Mouse (Mus musculus) hindbrain, embryonic 16.5 days (tissue): ENCODE measurements at regions not wholly inside any gene's neighbourhood (a gene's known extent, or its start where the extent isn't known, plus 50 kb on each side); places are given as distances from the start of the nearest gene placed in this dataset.
"Not testable (repeated sequence)": the region's sequence is repeated elsewhere in the genome, so short reads cannot be mapped to it uniquely, and the experiment has no call there.

Experiments used
- ATAC-seq: fragments of 200-750 bp; cut with Nextera tagmentation; 2 replicates; pipeline ENCODE4 v1.8.0; 2017; ENCODE audit warnings: moderate TSS enrichment, moderate library complexity
- H3K27ac ChIP-seq: fragments of 300-500 bp; sonication (generic); 2 replicates; pipeline ENCODE4 v1.5.1; 2014; ENCODE audit warnings: low read depth, mild to moderate bottlenecking, control low read depth, low read length, moderate library complexity
- H3K27me3 ChIP-seq: fragments of 300-500 bp; sonication (generic); replicated peaks from 2 replicates; pipeline ENCODE4 v1.6.1; 2014; ENCODE audit warnings: low read length; ENCODE audit not compliant: control insufficient read depth, insufficient read depth
- H3K36me3 ChIP-seq: fragments of 300-500 bp; sonication (generic); 2 replicates; pipeline ENCODE4 v1.6.1; 2014; ENCODE audit warnings: mild to moderate bottlenecking, low read length, moderate library complexity, mixed read lengths; ENCODE audit not compliant: control insufficient read depth, insufficient read depth
- H3K4me1 ChIP-seq: fragments of 300-500 bp; sonication (generic); 2 replicates; pipeline ENCODE4 v1.6.1; 2014; ENCODE audit warnings: low read depth, low read length; ENCODE audit not compliant: control insufficient read depth, insufficient read depth
- H3K4me2 ChIP-seq: fragments of 300-500 bp; sonication (generic); 2 replicates; pipeline ENCODE4 v1.6.1; 2014; ENCODE audit warnings: mild to moderate bottlenecking, low read length, control low read depth, moderate library complexity
- H3K4me3 ChIP-seq: fragments of 300-500 bp; sonication (generic); 2 replicates; pipeline ENCODE4 v1.5.1; 2014; ENCODE audit warnings: mild to moderate bottlenecking, low read length, control low read depth, moderate library complexity
- H3K9ac ChIP-seq: fragments of 300-500 bp; sonication (generic); 2 replicates; pipeline ENCODE4 v1.6.1; 2014; ENCODE audit warnings: low read depth, mild to moderate bottlenecking, control low read depth, low read length, moderate library complexity
- H3K9me3 ChIP-seq: fragments of 300-500 bp; sonication (generic); 2 replicates; pipeline ENCODE4 v1.6.1; 2014; ENCODE audit warnings: mild to moderate bottlenecking, low read length, moderate library complexity; ENCODE audit not compliant: control insufficient read depth
- WGBS: fragments of 180-500 bp; shearing (Covaris S2); extraction: QIAGEN DNeasy Blood & Tissue Kit; methylation state at CpG from one replicate; pipeline ENCODE4 v1.1.7; 2014; 5-methylcytosine and 5-hydroxymethylcytosine counted together

DNA sequence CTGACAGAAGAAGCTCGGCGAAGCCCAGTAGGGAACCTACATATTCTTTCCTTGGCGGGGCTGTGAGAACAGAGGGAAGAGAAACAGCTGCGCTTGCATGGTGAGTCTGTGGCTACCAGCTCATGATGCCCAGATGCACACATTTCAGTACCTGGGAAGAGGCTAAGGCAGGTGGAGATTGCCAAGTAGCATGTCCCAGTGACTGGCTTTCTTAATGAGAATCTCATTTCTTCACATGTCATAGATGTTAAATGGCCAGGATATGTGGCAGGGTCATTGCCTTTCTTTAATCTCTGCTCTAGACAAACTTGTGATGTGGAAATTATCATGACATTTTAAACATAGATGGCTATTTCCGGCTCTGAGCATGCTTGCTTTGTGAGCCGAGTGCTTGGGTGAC, 109.5 kb upstream of the Tns3 start:
- H3K36me3 ChIP-seq: no peaks in the 10 kb centered on the region
- H3K4me1 ChIP-seq: no peaks in the 10 kb centered on the region
- 73% methylated on average over 6 of the region's 6 CpGs for WGBS
- no peak overlapping the region for H3K4me3 ChIP-seq
- H3K27ac ChIP-seq: no peak overlapping the region
- H3K4me2 ChIP-seq: no peak overlapping the region
- no peak for ATAC-seq
- H3K27me3 ChIP-seq: no peaks in the 10 kb centered on the region
- no peaks in the 10 kb centered on the region for H3K9me3 ChIP-seq
- H3K9ac ChIP-seq: no peak overlapping the region

GRCm38 (mm10) chr11:8773260-8773659, 108.9 kb upstream of the Tns3 start:
- H3K27ac ChIP-seq: no peak overlapping the region
- H3K4me3 ChIP-seq: no peak overlapping the region
- H3K36me3 ChIP-seq: no peaks in the 10 kb centered on the region
- no peaks in the 10 kb centered on the region for H3K4me1 ChIP-seq
- WGBS: 86% methylated on average over 11 of the region's 11 CpGs
- H3K4me2 ChIP-seq: no peak overlapping the region
- ATAC-seq: no peak
- H3K9ac ChIP-seq: no peak overlapping the region
- H3K9me3 ChIP-seq: no peaks in the 10 kb centered on the region
- H3K27me3 ChIP-seq: no peaks in the 10 kb centered on the region

DNA sequence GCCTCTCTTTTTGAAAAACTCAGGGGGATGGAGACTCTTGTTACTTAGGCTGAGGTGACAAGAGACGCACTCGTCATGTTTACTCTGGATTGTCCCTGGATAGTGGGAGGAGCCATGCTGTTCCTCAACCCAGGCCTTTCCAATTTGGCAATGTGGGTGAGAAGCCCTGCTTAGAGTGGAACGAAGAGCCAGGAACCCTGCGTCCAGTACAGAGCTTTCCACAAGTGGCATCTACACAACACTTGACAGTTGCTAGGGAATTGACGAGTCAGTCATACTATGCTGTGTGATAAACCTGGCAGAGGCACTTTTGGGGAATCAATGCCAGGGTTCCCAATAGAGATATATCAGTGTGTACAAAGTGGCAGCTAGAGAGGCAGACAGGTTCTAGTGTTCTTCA, 108.2 kb upstream of the Tns3 start:
- Histone ChIP-seq H3K4me2 (no peak overlapping the region), H3K4me1 (no peaks in the 10 kb centered on the region), H3K9ac (no peak overlapping the region), H3K27me3 (no peaks in the 10 kb centered on the region), H3K9me3 (no peaks in the 10 kb centered on the region), H3K4me3 (no peak overlapping the region), H3K36me3 (no peaks in the 10 kb centered on the region), H3K27ac (no peak overlapping the region)
- WGBS: 84% methylated on average over 5 of the region's 5 CpGs
- ATAC-seq: no peak

GRCm38 (mm10) chr11:8768706-8769105, 104.4 kb upstream of the Tns3 start:
- not testable (repeated sequence) for H3K4me1 ChIP-seq, H3K4me3 ChIP-seq, H3K27ac ChIP-seq, H3K9me3 ChIP-seq, H3K4me2 ChIP-seq, H3K27me3 ChIP-seq, ATAC-seq, H3K36me3 ChIP-seq, H3K9ac ChIP-seq
- WGBS: 82% methylated on average over 1 of the region's 1 CpGs

GRCm38 (mm10) chr11:8765541-8765885, 101.2 kb upstream of the Tns3 start:
- H3K27me3 ChIP-seq: no peaks in the 10 kb centered on the region
- H3K4me2 ChIP-seq: no peak overlapping the region
- H3K9me3 ChIP-seq: no peaks in the 10 kb centered on the region
- H3K4me1 ChIP-seq: no peaks in the 10 kb centered on the region
- 85% methylated on average over 1 of the region's 1 CpGs for WGBS
- H3K9ac ChIP-seq: no peak overlapping the region
- H3K36me3 ChIP-seq: no peaks in the 10 kb centered on the region
- H3K27ac ChIP-seq: no peak overlapping the region
- ATAC-seq: no peak
- no peak overlapping the region for H3K4me3 ChIP-seq

- H3K27ac ChIP-seq: no peak overlapping the region
- H3K4me2 ChIP-seq: no peak overlapping the region
- 91% methylated on average over 2 of the region's 2 CpGs for WGBS
- H3K4me1 ChIP-seq: no peaks in the 10 kb centered on the region
- H3K9ac ChIP-seq: no peak overlapping the region
- H3K27me3 ChIP-seq: no peaks in the 10 kb centered on the region
- no peak for ATAC-seq
- H3K9me3 ChIP-seq: no peaks in the 10 kb centered on the region
- H3K36me3 ChIP-seq: no peaks in the 10 kb centered on the region
- H3K4me3 ChIP-seq: no peak overlapping the region
Observed at GRCm38 (mm10) chr11:8764861-8765540, 100.7 kb upstream of the Tns3 start.

DNA sequence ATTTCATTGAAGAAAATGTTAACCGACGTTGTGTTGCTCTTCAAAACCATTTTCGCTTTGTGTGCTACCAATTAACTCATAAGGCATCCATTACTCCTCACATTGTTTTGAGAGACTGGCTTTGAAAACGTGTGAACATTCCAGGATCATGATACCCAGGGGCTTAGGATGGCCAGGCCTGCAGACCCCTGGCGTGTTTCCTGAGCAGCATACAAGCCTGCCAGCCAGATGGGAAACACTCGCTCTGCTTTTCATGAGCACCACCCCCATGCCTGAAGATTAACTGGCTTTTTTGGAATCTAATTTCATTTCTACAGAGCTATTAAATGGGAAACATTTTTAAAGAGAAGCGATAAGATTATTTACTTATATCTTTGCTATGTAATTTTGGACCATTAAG, 99.1 kb upstream of the Tns3 start:
- no peak for ATAC-seq
- Histone ChIP-seq H3K4me3 (no peak overlapping the region), H3K4me1 (no peaks in the 10 kb centered on the region), H3K36me3 (no peaks in the 10 kb centered on the region), H3K27me3 (no peaks in the 10 kb centered on the region), H3K27ac (no peak overlapping the region), H3K9me3 (no peaks in the 10 kb centered on the region), H3K9ac (no peak overlapping the region), H3K4me2 (no peak overlapping the region)
- 71% methylated on average over 7 of the region's 7 CpGs for WGBS

- H3K4me1 ChIP-seq: no peaks in the 10 kb centered on the region
- H3K27me3 ChIP-seq: no peaks in the 10 kb centered on the region
- no peak for ATAC-seq
- H3K9ac ChIP-seq: no peak overlapping the region
- H3K4me3 ChIP-seq: no peak overlapping the region
- no peaks in the 10 kb centered on the region for H3K9me3 ChIP-seq
- H3K27ac ChIP-seq: no peak overlapping the region
- H3K36me3 ChIP-seq: no peaks in the 10 kb centered on the region
- 60% methylated on average over 2 of the region's 2 CpGs for WGBS
- H3K4me2 ChIP-seq: no peak overlapping the region
Observed at GRCm38 (mm10) chr11:8762133-8762532, 97.8 kb upstream of the Tns3 start.

DNA sequence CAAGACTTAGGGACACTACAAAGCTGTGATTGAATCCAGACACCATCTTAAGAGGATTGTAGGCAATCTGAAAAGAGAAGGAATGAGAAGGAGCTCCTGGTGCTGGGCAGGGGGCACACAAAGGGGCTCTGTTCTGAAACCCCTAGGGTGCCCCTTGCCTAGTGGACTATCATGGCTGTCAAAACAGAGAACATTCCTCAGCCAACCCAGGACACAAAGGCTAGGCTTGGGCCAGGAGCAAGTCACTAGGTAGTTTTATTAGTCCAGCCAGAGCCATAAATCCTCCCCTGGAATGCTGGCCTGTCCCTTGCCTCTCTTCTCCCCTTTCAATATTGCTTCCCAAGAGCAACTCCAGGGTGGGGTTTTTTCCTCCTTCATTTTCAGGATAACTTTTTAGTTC, 97.3 kb upstream of the Tns3 start:
- ATAC-seq: no peak
- H3K27me3 ChIP-seq: no peaks in the 10 kb centered on the region

GRCm38 (mm10) chr11:8759858-8760257, 95.5 kb upstream of the Tns3 start:
- H3K36me3 ChIP-seq: no peaks in the 10 kb centered on the region
- no peak for ATAC-seq
- 87% methylated on average over 1 of the region's 1 CpGs for WGBS
- no peak overlapping the region for H3K27ac ChIP-seq
- no peak overlapping the region for H3K4me2 ChIP-seq
- no peak overlapping the region for H3K9ac ChIP-seq
- H3K4me3 ChIP-seq: no peak overlapping the region
- H3K9me3 ChIP-seq: no peaks in the 10 kb centered on the region
- H3K4me1 ChIP-seq: no peaks in the 10 kb centered on the region
- no peaks in the 10 kb centered on the region for H3K27me3 ChIP-seq

More for the DNA sequence above, 97.3 kb upstream of the Tns3 start:
- H3K9ac ChIP-seq: no peak overlapping the region
- H3K27ac ChIP-seq: no peak overlapping the region
- H3K4me2 ChIP-seq: no peak overlapping the region
- H3K4me1 ChIP-seq: no peaks in the 10 kb centered on the region
- no peak overlapping the region for H3K4me3 ChIP-seq
- H3K9me3 ChIP-seq: no peaks in the 10 kb centered on the region
- no peaks in the 10 kb centered on the region for H3K36me3 ChIP-seq
